Mouse (Mus musculus) G1E (cell line): ENCODE results near the gene Flywch2.

Experiments used
- CTCF ChIP-seq: IDR thresholded peaks from 2 replicates; pipeline ENCODE4 v1.5.1; 2012; ENCODE audit warnings: low read depth, low read length, inconsistent platforms, mixed read lengths
- GATA1 ChIP-seq: IDR thresholded peaks from 2 replicates; pipeline ENCODE4 v1.6.1; 2012; ENCODE audit warnings: borderline replicate concordance, low read length, inconsistent platforms, mixed read lengths
- POLR2AphosphoS5 ChIP-seq: IDR thresholded peaks from 2 replicates; pipeline ENCODE4 v1.6.1; 2012; ENCODE audit warnings: low read depth, low read length, inconsistent platforms; ENCODE audit not compliant: insufficient replicate concordance
- TAL1 ChIP-seq: conservative IDR thresholded peaks from 2 replicates; pipeline ENCODE4 v1.6.1; 2012; ENCODE audit warnings: low read depth, low read length, inconsistent platforms, mixed read lengths

DNA sequence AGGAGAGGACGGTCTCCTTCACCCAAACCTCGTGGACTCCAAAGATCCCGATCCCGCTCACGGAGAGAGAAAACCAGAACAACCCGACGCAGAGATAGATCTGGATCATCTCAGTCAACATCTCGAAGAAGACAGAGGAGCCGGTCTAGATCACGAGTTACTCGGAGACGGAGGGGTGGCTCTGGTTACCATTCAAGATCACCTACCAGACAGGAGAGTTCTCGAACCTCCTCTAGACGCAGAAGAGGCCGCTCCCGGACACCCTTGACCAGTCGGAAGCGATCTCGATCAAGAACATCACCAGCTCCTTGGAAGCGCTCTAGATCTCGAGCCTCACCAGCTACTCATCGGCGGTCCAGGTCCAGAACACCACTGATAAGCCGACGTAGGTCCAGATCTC is 33.4 kb upstream of the Flywch2 start:
- no peak for TF ChIP-seq CTCF
- no peak for TF ChIP-seq GATA1
- no peak for TF ChIP-seq TAL1
- TF ChIP-seq POLR2AphosphoS5 = no peak
